Mouse (Mus musculus) olfactory bulb, adult 2 months (tissue): ENCODE measurements around the gene Bcat2. TPM values are rescaled to one million over a fixed set of nuclear protein-coding genes. Genes with fewer than 3 reads are reported as not detected.

ENCODE experiments used
- H3K27ac ChIP-seq: fragments of 200-500 bp; 2 replicates; pipeline ENCODE4 v1.5.1; 2012; ENCODE audit warnings: low read depth, low read length; ENCODE audit not compliant: insufficient read depth
- H3K4me1 ChIP-seq: fragments of 200-500 bp; 2 replicates; pipeline ENCODE4 v1.6.1; 2012; ENCODE audit warnings: low read length; ENCODE audit not compliant: control insufficient read depth, insufficient read depth
- H3K4me3 ChIP-seq: fragments of 200-500 bp; 2 replicates; pipeline ENCODE4 v1.5.1; 2012; ENCODE audit warnings: mild to moderate bottlenecking, low read depth, low read length, moderate library complexity; ENCODE audit not compliant: insufficient read depth
- CTCF ChIP-seq: fragments of 200-500 bp; IDR thresholded peaks from 2 replicates; pipeline ENCODE4 v1.5.1; 2012; ENCODE audit warnings: low read depth, mild to moderate bottlenecking, low read length, moderate library complexity; ENCODE audit not compliant: insufficient read depth
- POLR2A ChIP-seq: fragments of 200-500 bp; IDR thresholded peaks from 2 replicates; pipeline ENCODE4 v1.6.1; 2012; ENCODE audit warnings: mild to moderate bottlenecking, low read depth, low read length, moderate library complexity; ENCODE audit not compliant: insufficient read depth
- WGBS: fragments of 180-500 bp; shearing (Covaris S2); methylation state at CpG from one replicate; pipeline ENCODE4 v1.1.7; 2018; 5-methylcytosine and 5-hydroxymethylcytosine counted together
- polyA plus RNA-seq: library from polyadenylated mRNA; stranded (reverse); fragments of >200 nt; gene quantifications from 2 replicates; pipeline ENCODE4 v1.2.4, GENCODE M21; 2012; ENCODE audit warnings: low replicate concordance; ENCODE audit not compliant: missing spikeins, insufficient read depth, insufficient read length

Bcat2 gene
- polyA plus RNA-seq, 1 experiment: not detected

- WGBS: 22% methylated on average over 10 of the region's 10 CpGs
- TF ChIP-seq POLR2A (no peak), CTCF (peak; percentile 90)
- Histone ChIP-seq H3K4me1 (no peaks in the 10 kb centered on the region; the same call in 1 of the 2 replicates), H3K27ac (no peak overlapping the region), H3K4me3 (no peak overlapping the region)
Measured at GRCm38 (mm10) chr7:45593118-45593815, 23.3 kb downstream of the Bcat2 start.

- no peak for TF ChIP-seq CTCF
- TF ChIP-seq POLR2A: no peak
- no peaks in the 10 kb centered on the region for H3K4me1 ChIP-seq
- WGBS: 81% methylated on average over 4 of the region's 4 CpGs
- H3K27ac ChIP-seq: no peak overlapping the region
- no peak overlapping the region for H3K4me3 ChIP-seq
Measured at GRCm38 (mm10) chr7:45595176-45595575, 25.2 kb downstream of the Bcat2 start.

GRCm38 (mm10) chr7:45596107-45596506 is 26.2 kb downstream of the Bcat2 start:
- TF ChIP-seq POLR2A: no peak
- no peak for TF ChIP-seq CTCF
- 86% methylated on average over 1 of the region's 1 CpGs for WGBS
- Histone ChIP-seq H3K4me1 (no peaks in the 10 kb centered on the region), H3K27ac (no peak overlapping the region), H3K4me3 (no peak overlapping the region)

- Histone ChIP-seq H3K27ac (no peak overlapping the region), H3K4me3 (no peak overlapping the region), H3K4me1 (no peaks in the 10 kb centered on the region)
- 90% methylated on average over 5 of the region's 5 CpGs for WGBS
- TF ChIP-seq CTCF: no peak
- no peak for TF ChIP-seq POLR2A
Measured at GRCm38 (mm10) chr7:45597013-45597412, 27.1 kb downstream of the Bcat2 start.

GRCm38 (mm10) chr7:45597527-45597926 is 27.6 kb downstream of the Bcat2 start:
- TF ChIP-seq CTCF (no peak), POLR2A (no peak)
- WGBS: 89% methylated on average over 6 of the region's 6 CpGs
- Histone ChIP-seq H3K4me1 (no peaks in the 10 kb centered on the region), H3K4me3 (no peak overlapping the region), H3K27ac (no peak overlapping the region)

- WGBS: 67% methylated on average over 18 of the region's 18 CpGs
- TF ChIP-seq CTCF (no peak), POLR2A (no peak)
- H3K4me1 ChIP-seq: no peaks in the 10 kb centered on the region
Measured at GRCm38 (mm10) chr7:45598960-45599879, 29.3 kb downstream of the Bcat2 start.

GRCm38 (mm10) chr7:45605704-45606289 is 35.8 kb downstream of the Bcat2 start:
- TF ChIP-seq POLR2A (no peak), CTCF (no peak)
- Histone ChIP-seq H3K27ac (no peak overlapping the region), H3K4me3 (no peak overlapping the region), H3K4me1 (no peaks in the 10 kb centered on the region)
- 74% methylated on average over 9 of the region's 9 CpGs for WGBS

More at GRCm38 (mm10) chr7:45598960-45599879, 29.3 kb downstream of the Bcat2 start:
- H3K27ac ChIP-seq: no peak overlapping the region
- H3K4me3 ChIP-seq: no peak overlapping the region

- Histone ChIP-seq H3K27ac (no peak overlapping the region), H3K4me1 (no peaks in the 10 kb centered on the region), H3K4me3 (no peak overlapping the region)
- no peak for TF ChIP-seq CTCF
- no peak for TF ChIP-seq POLR2A
- WGBS: 91% methylated on average over 1 of the region's 1 CpGs
Measured at GRCm38 (mm10) chr7:45609511-45609910, 39.6 kb downstream of the Bcat2 start.
